Mouse (Mus musculus) lung, embryonic 15.5 days (tissue): ENCODE measurements at regions not wholly inside any gene's neighbourhood (a gene's known extent, or its start where the extent isn't known, plus 50 kb on each side); places are given as distances from the start of the nearest gene placed in this dataset.

ENCODE experiments used
- ATAC-seq: fragments of 200-750 bp; cut with Nextera tagmentation; 2 replicates; pipeline ENCODE4 v1.8.0; 2017; ENCODE audit warnings: moderate number of reproducible peaks, borderline replicate concordance; ENCODE audit not compliant: low FRiP score, low TSS enrichment; ENCODE audit errors: extremely low read depth
- H3K27ac ChIP-seq: fragments of 300-500 bp; sonication (generic); 2 replicates; pipeline ENCODE4 v1.5.1; 2015; ENCODE audit warnings: moderate library complexity, mild to moderate bottlenecking, inconsistent platforms
- H3K27me3 ChIP-seq: fragments of 300-500 bp; sonication (generic); 2 replicates; pipeline ENCODE4 v1.6.1; 2015; ENCODE audit warnings: inconsistent platforms
- H3K36me3 ChIP-seq: fragments of 300-500 bp; sonication (generic); 2 replicates; pipeline ENCODE4 v1.6.1; 2015; ENCODE audit warnings: inconsistent platforms
- H3K4me1 ChIP-seq: fragments of 300-500 bp; sonication (generic); 2 replicates; pipeline ENCODE4 v1.6.1; 2015; ENCODE audit warnings: inconsistent platforms
- H3K4me2 ChIP-seq: fragments of 300-500 bp; sonication (generic); 2 replicates; pipeline ENCODE4 v1.6.1; 2015; ENCODE audit warnings: inconsistent platforms, mild to moderate bottlenecking, moderate library complexity
- H3K4me3 ChIP-seq: fragments of 300-500 bp; sonication (generic); 2 replicates; pipeline ENCODE4 v1.5.1; 2015; ENCODE audit warnings: mild to moderate bottlenecking, inconsistent platforms
- H3K9ac ChIP-seq: fragments of 300-500 bp; sonication (generic); 2 replicates; pipeline ENCODE4 v1.6.1; 2015; ENCODE audit warnings: inconsistent platforms
- H3K9me3 ChIP-seq: fragments of 300-500 bp; sonication (generic); 2 replicates; pipeline ENCODE4 v1.6.1; 2016; ENCODE audit warnings: inconsistent platforms
- WGBS: fragments of 180-500 bp; shearing (Covaris S2); methylation state at CpG from one replicate; pipeline ENCODE4 v1.1.7; 2015; 5-methylcytosine and 5-hydroxymethylcytosine counted together

DNA sequence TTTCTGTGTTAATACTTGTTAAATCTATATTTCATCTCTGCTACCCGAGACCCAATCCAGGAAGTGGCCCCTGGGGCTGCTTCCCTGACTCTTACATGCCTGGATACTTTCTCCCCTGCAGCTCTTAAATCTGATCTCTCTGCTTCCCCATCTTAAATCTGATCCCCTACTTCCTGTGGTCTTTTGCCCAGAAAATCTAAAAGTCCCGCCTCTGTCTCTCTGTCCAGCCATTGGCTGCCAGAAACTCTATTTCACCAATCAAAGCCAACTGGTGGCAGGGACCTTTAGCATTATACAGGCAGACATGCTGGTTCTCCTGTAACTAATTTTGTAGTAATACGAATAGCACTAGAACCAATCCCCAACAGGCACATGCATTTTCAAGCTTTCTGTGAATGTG is 59.0 kb upstream of the Ccdc91 start:
- no peaks in the 10 kb centered on the region for H3K27me3 ChIP-seq
- H3K36me3 ChIP-seq = no peaks in the 10 kb centered on the region
- 50% methylated on average over 3 of the region's 3 CpGs for WGBS
- no peak overlapping the region for H3K9ac ChIP-seq
- H3K27ac ChIP-seq = no peak overlapping the region
- no peak overlapping the region for H3K4me3 ChIP-seq
- no peak overlapping the region for H3K4me2 ChIP-seq
- H3K9me3 ChIP-seq = no peaks in the 10 kb centered on the region
- no peak for ATAC-seq
- H3K4me1 ChIP-seq = no peaks in the 10 kb centered on the region

DNA sequence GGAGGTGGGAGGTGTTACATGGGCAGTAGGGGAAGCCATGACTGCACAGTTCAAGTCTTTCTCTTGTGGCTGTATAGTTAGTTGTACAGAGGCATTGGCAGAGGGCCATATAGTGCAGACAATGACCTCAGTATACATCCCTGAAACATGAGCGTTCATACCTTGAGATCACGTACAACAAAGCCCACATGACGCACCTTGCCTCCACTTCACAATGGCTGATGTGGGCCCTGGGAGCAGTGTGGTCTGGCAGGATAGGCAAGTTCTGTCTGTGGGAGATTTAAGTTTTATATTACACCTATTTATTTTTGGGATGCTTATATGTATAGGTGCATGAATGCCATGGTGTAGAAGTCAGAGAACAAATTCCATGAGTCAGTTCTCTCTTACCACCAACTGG is 61.9 kb upstream of the Ccdc91 start:
- WGBS = 78% methylated on average over 3 of the region's 3 CpGs
- no peak overlapping the region for H3K9ac ChIP-seq
- H3K27me3 ChIP-seq = no peaks in the 10 kb centered on the region
- no peak overlapping the region for H3K4me3 ChIP-seq
- no peaks in the 10 kb centered on the region for H3K36me3 ChIP-seq
- H3K4me2 ChIP-seq = no peak overlapping the region
- no peaks in the 10 kb centered on the region for H3K4me1 ChIP-seq
- no peak for ATAC-seq
- no peak overlapping the region for H3K27ac ChIP-seq
- H3K9me3 ChIP-seq = no peaks in the 10 kb centered on the region

DNA sequence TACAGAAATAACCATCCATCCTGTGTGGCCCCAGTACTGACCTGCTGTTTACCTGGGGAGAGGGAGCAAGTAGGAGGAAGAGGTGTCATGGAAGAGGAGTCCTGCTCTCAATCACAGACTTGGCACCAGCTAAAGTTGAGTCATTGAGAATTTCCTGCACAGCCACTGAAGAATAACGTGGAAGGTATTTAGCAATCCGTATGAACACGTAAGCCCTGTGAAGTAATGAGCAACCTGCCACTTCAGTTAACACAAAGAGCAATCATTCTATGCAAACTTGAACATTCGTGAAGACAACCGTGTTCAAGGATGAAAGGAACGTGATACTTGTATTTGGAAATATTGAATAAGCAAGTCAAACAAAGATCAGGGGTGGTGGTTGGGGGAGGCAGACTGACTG is 77.6 kb upstream of the Ccdc91 start:
- Histone ChIP-seq H3K27me3 (no peaks in the 10 kb centered on the region), H3K4me2 (no peak overlapping the region), H3K27ac (no peak overlapping the region), H3K4me1 (no peaks in the 10 kb centered on the region), H3K9ac (no peak overlapping the region), H3K4me3 (no peak overlapping the region), H3K9me3 (no peaks in the 10 kb centered on the region), H3K36me3 (no peaks in the 10 kb centered on the region)
- no peak for ATAC-seq
- WGBS = 52% methylated on average over 6 of the region's 6 CpGs

DNA sequence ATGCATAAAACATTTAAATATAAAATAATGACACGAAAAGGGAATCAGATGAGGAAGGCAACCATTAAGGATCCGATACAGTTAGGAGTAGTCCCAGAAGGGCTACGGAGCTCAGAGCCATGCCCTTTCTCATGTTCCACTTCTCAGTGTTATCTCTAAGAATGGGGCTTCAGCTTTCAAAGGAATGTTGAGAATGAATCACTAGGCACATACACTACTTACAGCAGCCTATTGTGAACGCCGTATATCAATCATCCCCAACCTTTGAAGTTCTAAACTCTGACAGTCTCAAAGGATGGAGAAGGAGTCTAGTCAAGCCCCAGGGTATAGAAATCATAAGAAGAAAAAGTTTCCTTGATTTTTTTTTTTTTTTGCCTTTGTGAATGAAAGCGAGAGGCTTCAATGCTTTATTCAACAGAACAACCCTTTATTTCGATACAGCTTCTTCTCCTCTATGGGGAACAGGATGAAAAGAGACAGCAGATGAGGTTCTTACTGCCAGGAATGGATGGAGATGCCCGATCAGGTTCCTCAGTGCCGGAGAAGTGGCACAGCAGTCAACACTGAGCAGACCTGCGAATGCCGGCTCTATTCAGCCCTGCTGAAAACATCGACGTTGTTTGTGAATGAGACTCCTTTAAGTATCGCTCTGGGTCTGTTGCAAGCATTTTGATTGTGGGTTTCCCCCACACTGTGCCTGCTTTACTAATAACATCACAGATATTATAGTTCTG is 84.0 kb upstream of the Ccdc91 start:
- no peak overlapping the region for H3K27ac ChIP-seq
- H3K9ac ChIP-seq = no peak overlapping the region
- WGBS = 33% methylated on average over 14 of the region's 14 CpGs
- no peak for ATAC-seq
- H3K4me3 ChIP-seq = no peak overlapping the region
- H3K9me3 ChIP-seq = no peaks in the 10 kb centered on the region
- peaks cover 20% of the 10 kb centered on the region for H3K4me1 ChIP-seq
- H3K36me3 ChIP-seq = no peaks in the 10 kb centered on the region
- H3K4me2 ChIP-seq = no peak overlapping the region; the same call in 1 of the 2 replicates
- H3K27me3 ChIP-seq = no peaks in the 10 kb centered on the region

DNA sequence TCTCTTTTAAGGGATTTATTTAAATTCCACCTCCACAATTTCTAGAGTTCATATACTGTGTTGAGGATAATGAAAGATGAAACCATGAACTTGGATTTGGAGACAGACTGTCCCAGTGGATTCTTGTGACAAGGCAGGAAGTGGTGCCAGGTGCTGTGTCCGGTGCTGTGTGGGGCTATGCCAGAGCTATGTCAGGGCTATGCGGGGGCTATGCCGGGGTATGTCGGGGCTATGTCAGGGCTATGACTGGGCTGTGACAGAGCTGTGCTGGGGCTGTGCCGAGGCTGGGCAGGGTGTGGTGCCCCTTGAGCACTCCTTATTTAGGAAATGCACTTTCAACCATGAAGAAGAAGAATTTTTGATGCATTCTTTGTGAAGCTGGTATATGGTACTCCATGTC is 85.1 kb upstream of the Ccdc91 start:
- WGBS = 63% methylated on average over 5 of the region's 5 CpGs
- Histone ChIP-seq H3K9ac (no peak overlapping the region), H3K4me1 (peaks cover 20% of the 10 kb centered on the region), H3K27me3 (no peaks in the 10 kb centered on the region), H3K4me3 (no peak overlapping the region), H3K36me3 (no peaks in the 10 kb centered on the region), H3K9me3 (no peaks in the 10 kb centered on the region), H3K27ac (no peak overlapping the region), H3K4me2 (no peak overlapping the region)
- no peak for ATAC-seq

DNA sequence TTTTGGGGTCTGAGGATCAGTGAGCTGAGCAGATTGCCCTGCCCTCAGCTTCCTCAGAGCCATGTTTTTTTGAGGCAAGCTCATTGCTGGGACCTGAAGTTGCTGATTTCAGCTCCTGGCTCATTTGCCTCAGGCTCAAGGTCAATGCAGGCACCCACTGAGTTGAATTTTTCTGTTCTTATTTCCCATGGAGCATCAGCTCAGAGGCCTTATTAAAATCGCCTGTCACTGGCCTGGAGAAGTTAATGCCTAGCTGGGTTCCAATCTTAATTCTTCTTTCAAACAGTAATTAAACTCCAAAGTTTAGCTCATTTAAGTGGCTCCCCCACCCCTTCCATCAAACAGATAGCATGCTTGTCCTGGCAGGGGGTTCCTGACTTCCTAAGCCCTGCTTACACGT is 86.9 kb upstream of the Ccdc91 start:
- no peak for ATAC-seq
- Histone ChIP-seq H3K9me3 (no peaks in the 10 kb centered on the region), H3K4me2 (no peak overlapping the region), H3K27ac (no peak overlapping the region), H3K27me3 (no peaks in the 10 kb centered on the region), H3K4me3 (no peak overlapping the region), H3K9ac (no peak overlapping the region), H3K4me1 (peaks cover 31% of the 10 kb centered on the region), H3K36me3 (no peaks in the 10 kb centered on the region)
- WGBS = 36% methylated on average over 2 of the region's 2 CpGs

DNA sequence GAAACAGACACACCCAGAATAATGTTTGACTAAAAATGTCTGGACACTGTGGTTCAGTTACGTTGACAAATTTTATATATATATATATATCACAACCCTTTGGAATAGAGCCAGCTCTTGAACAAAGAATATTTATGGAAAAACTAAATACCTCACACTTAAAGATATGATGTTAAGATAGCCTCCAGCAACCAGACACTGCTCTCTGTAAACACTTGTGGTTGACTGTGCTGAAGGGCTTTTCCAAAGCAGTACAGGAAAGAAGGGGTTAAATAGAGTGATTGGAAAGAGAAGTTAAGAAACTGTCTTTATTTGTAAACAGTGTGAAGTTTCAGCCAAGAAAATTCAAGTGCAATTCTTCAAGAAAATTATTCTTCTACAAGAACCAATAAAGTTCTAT is 90.0 kb upstream of the Ccdc91 start:
- H3K27ac ChIP-seq = no peak overlapping the region
- ATAC-seq = peak; percentile 57; the same call in 1 of the 2 replicates
- WGBS = 3% methylated on average over 1 of the region's 1 CpGs
- no peak overlapping the region for H3K4me2 ChIP-seq
- H3K27me3 ChIP-seq = no peaks in the 10 kb centered on the region
- H3K36me3 ChIP-seq = no peaks in the 10 kb centered on the region
- H3K9me3 ChIP-seq = no peaks in the 10 kb centered on the region
- no peak overlapping the region for H3K4me3 ChIP-seq
- H3K4me1 ChIP-seq = peaks cover 24% of the 10 kb centered on the region
- no peak overlapping the region for H3K9ac ChIP-seq

DNA sequence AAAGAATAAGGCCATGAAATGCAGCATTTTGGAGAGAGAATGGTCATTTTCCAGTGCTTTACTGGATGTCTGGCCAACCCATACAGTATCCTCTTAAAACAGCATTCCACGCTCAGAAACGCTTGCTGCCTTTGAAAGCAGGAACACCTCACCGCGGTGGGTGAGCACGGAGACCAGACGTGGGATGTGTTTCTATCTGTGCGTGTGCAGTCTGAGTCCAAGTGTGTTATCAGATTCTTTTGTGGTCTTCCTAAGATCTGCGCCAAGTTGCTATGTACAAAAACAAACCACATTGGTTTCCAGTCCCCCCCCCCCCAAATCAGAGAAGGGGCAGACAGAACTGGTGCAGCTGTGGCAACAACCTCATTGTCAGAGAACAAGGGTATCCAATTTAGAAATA is 95.1 kb upstream of the Ccdc91 start:
- Histone ChIP-seq H3K9ac (no peak overlapping the region), H3K27ac (no peak overlapping the region), H3K27me3 (no peaks in the 10 kb centered on the region), H3K36me3 (no peaks in the 10 kb centered on the region), H3K9me3 (no peaks in the 10 kb centered on the region), H3K4me2 (no peak overlapping the region), H3K4me3 (no peak overlapping the region), H3K4me1 (peaks cover 14% of the 10 kb centered on the region)
- WGBS = 51% methylated on average over 8 of the region's 8 CpGs
- no peak for ATAC-seq

DNA sequence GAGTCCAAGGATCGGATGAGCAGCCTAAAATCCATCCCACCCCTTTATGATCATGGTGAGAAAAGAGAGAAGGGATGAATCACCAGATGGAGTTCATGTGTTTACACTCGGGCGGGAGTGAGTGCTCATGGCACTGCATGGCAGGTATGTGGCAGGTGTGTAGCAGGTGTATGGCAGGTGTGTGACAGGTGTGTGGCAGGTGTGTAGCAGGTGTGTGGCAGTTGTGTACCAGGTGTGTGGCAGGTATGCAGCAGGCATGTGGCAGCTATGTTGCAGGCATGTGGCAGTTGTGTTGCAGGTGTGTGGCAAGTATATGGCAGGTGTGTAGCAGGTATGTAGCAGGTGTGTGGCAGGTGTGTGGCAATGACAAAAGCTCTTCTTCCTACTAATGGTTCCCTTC is 97.9 kb upstream of the Ccdc91 start:
- no peak for ATAC-seq
- no peaks in the 10 kb centered on the region for H3K9me3 ChIP-seq
- H3K27me3 ChIP-seq = no peaks in the 10 kb centered on the region
- no peak overlapping the region for H3K9ac ChIP-seq
- WGBS = 78% methylated on average over 3 of the region's 3 CpGs
- no peak overlapping the region for H3K27ac ChIP-seq
- H3K4me1 ChIP-seq = peaks cover 4% of the 10 kb centered on the region; the same call in 1 of the 2 replicates
- H3K4me3 ChIP-seq = no peak overlapping the region
- no peak overlapping the region for H3K4me2 ChIP-seq
- no peaks in the 10 kb centered on the region for H3K36me3 ChIP-seq

DNA sequence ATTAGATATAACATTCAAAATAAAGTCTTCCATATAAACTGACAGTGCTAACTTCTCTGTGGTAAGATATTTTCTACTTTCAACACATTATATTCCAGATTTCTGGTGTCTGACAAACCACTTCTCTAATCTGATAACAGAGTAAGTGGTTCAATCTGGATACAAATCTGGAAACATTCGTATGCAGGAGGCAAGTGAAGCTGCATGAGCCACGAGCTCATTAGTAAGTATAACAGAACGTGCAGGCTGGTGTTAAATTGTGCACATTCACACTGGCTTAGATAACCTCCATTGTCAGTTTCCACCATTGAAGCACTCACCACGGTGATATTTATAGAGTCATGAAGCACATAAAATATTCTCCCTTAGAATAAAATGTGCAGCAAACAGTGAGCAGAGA is 103.9 kb upstream of the Ccdc91 start:
- H3K27me3 ChIP-seq = no peaks in the 10 kb centered on the region
- no peak overlapping the region for H3K4me3 ChIP-seq
- 55% methylated on average over 4 of the region's 4 CpGs for WGBS
- ATAC-seq = no peak
- no peak overlapping the region for H3K9ac ChIP-seq
- H3K4me2 ChIP-seq = no peak overlapping the region
- no peaks in the 10 kb centered on the region for H3K9me3 ChIP-seq
- no peak overlapping the region for H3K27ac ChIP-seq
- H3K4me1 ChIP-seq = no peaks in the 10 kb centered on the region
- no peaks in the 10 kb centered on the region for H3K36me3 ChIP-seq

DNA sequence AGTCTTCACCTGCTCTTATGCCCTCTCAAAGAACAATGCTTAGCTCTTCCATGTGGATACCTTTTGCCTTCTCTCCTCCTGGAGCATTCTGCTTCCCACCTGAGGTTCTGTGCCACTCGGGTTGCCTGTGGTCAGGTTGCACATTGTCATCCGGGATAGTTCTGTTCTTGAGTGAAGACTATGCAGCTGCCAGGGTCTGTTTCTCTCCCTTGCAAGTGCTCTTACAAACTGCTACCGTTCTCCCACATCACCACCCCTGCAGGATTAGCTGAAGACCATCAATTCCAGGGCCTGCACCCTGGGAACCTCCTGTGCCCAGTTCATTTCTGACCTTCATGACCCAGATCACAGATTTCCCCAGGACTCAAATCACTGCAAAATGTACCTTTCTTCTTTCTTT is 104.3 kb upstream of the Ccdc91 start:
- Histone ChIP-seq H3K27me3 (no peaks in the 10 kb centered on the region), H3K27ac (no peak overlapping the region), H3K4me1 (no peaks in the 10 kb centered on the region), H3K4me2 (no peak overlapping the region), H3K9ac (no peak overlapping the region), H3K9me3 (no peaks in the 10 kb centered on the region), H3K4me3 (no peak overlapping the region), H3K36me3 (no peaks in the 10 kb centered on the region)
- 71% methylated on average over 3 of the region's 3 CpGs for WGBS
- no peak for ATAC-seq

DNA sequence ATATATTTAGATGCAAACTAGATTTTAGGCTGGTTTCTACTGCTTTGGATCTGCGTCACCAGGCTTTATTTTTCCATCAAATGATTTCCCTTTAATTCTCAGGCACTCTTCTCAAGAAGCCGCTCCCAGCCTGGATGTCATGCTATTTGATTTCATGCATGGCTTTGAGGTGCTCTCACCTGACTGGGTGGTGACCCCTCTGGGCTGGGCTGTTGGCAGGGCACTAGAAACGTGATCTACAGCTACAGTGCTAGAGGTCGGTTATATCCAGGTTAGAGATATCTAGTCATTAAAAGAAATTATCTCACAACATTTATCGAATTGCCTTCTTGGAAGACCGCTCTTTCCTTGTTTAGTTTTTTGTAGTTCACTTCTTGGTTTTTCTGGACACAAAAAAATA is 98.9 kb upstream of the Pthlh start:
- H3K4me2 ChIP-seq = no peak overlapping the region
- H3K27me3 ChIP-seq = no peaks in the 10 kb centered on the region
- H3K27ac ChIP-seq = no peak overlapping the region
- ATAC-seq = no peak
- H3K9me3 ChIP-seq = no peaks in the 10 kb centered on the region
- H3K9ac ChIP-seq = no peak overlapping the region
- H3K36me3 ChIP-seq = no peaks in the 10 kb centered on the region
- no peak overlapping the region for H3K4me3 ChIP-seq
- no peaks in the 10 kb centered on the region for H3K4me1 ChIP-seq
- WGBS = 83% methylated on average over 6 of the region's 6 CpGs

DNA sequence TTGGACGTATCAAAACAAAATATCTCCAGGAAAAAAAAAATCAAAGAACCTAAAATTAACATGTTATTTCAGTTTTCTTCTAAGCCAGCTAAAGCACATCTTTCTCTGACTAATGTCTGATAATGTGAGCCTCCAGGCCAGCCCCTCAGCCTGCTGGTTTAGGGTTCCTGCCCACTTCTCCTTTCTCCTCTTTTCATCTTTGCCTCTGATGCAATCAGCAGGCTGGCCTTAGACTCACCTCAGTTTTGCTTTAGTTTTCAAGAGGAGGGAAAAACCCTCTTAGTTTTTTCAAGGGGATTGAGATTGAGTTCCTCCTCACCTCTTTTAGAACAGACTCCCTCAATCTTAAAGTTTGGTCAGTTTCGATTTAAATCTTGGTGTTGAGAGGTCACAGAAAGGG is 93.0 kb upstream of the Pthlh start:
- no peak overlapping the region for H3K4me3 ChIP-seq
- H3K9me3 ChIP-seq = no peaks in the 10 kb centered on the region
- WGBS = 70% methylated on average over 2 of the region's 2 CpGs
- H3K36me3 ChIP-seq = no peaks in the 10 kb centered on the region
- H3K27me3 ChIP-seq = no peaks in the 10 kb centered on the region
- no peak for ATAC-seq
- H3K27ac ChIP-seq = no peak overlapping the region
- no peak overlapping the region for H3K9ac ChIP-seq
- H3K4me1 ChIP-seq = no peaks in the 10 kb centered on the region
- no peak overlapping the region for H3K4me2 ChIP-seq
